Mouse (Mus musculus): Measurements from ENCODE around the gene Vwc2l. TPM values are rescaled to one million over a fixed set of nuclear protein-coding genes. Genes with fewer than 3 reads are reported as not detected.

Vwc2l gene
- polyA plus RNA-seq, 1 experiment from 2014 or later, result 0.24 TPM

- Histone ChIP-seq H3K4me1 (no peaks in the 10 kb centered on the region), H3K36me3 (no peaks in the 10 kb centered on the region), H3K9ac (no peak overlapping the region), H3K4me3 (no peak overlapping the region), H3K27me3 (no peaks in the 10 kb centered on the region), H3K9me3 (no peaks in the 10 kb centered on the region), H3K4me2 (replicated peaks) (no peak overlapping the region), H3K27ac (no peak overlapping the region)
- WGBS, result 73% methylated on average over 9 of the region's 9 CpGs
- no peak for ATAC-seq (ENCODE audit: insufficient number of reproducible peaks, insufficient read depth, low FRiP score, low TSS enrichment)
Observed at GRCm38 (mm10) chr1:70913071-70913470, 187.6 kb downstream of the Vwc2l start.

- Histone ChIP-seq H3K9me3 (no peaks in the 10 kb centered on the region), H3K9ac (no peak overlapping the region), H3K4me1 (no peaks in the 10 kb centered on the region), H3K27ac (no peak overlapping the region), H3K4me2 (replicated peaks) (no peak overlapping the region), H3K4me3 (no peak overlapping the region), H3K27me3 (no peaks in the 10 kb centered on the region), H3K36me3 (no peaks in the 10 kb centered on the region)
- 81% methylated on average over 2 of the region's 2 CpGs for WGBS
- ATAC-seq (ENCODE audit: insufficient number of reproducible peaks, insufficient read depth, low FRiP score, low TSS enrichment), result no peak
Observed at GRCm38 (mm10) chr1:70918173-70919036, 192.9 kb downstream of the Vwc2l start.

GRCm38 (mm10) chr1:70933016-70933415, 207.5 kb downstream of the Vwc2l start:
- H3K9ac ChIP-seq, result no peak overlapping the region
- no peaks in the 10 kb centered on the region for H3K27me3 ChIP-seq
- 87% methylated on average over 4 of the region's 4 CpGs for WGBS
- no peak overlapping the region for H3K4me2 ChIP-seq (replicated peaks)
- no peak overlapping the region for H3K4me3 ChIP-seq
- no peak overlapping the region for H3K27ac ChIP-seq
- no peak for ATAC-seq (ENCODE audit: insufficient number of reproducible peaks, insufficient read depth, low FRiP score, low TSS enrichment)
- H3K36me3 ChIP-seq, result no peaks in the 10 kb centered on the region
- no peaks in the 10 kb centered on the region for H3K9me3 ChIP-seq
- no peaks in the 10 kb centered on the region for H3K4me1 ChIP-seq
